Mouse (Mus musculus) cortical plate, adult 2 months (tissue): ENCODE results near the gene Irf2.

ENCODE experiments used
- CTCF ChIP-seq: fragments of 200-500 bp; IDR thresholded peaks from 2 replicates; pipeline ENCODE4 v1.5.1; 2011; ENCODE audit warnings: mild to moderate bottlenecking, control low read depth, low read length; ENCODE audit not compliant: insufficient read depth; ENCODE audit errors: extremely low read depth
- POLR2A ChIP-seq: fragments of 200-500 bp; IDR thresholded peaks from 2 replicates; pipeline ENCODE4 v1.6.1; 2011; ENCODE audit warnings: mild to moderate bottlenecking, low read length, control low read depth; ENCODE audit not compliant: insufficient read depth; ENCODE audit errors: extremely low read depth

DNA sequence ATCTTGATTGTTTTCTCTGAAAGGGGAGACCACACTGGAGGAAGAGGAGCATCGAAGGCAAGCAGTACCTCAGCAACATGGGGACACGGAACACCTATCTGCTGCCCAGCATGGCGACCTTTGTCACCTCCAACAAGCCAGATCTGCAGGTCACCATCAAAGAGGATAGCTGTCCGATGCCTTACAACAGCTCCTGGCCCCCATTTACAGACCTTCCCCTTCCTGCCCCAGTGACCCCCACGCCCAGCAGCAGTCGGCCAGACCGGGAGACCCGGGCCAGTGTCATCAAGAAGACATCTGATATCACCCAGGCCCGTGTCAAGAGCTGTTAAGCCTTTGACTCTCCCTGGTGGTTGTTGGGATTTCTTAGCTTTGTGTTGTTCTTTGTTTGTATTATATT lies 106.4 kb downstream of the Irf2 start:
- TF ChIP-seq CTCF (no peak), POLR2A (no peak)
